Mouse (Mus musculus) heart, embryonic 12.5 days (tissue): Measurements from ENCODE around the gene Tmem266. TPM values are rescaled to one million over a fixed set of nuclear protein-coding genes. Genes with fewer than 3 reads are reported as not detected.
A peak's percentile ranks its signal among the peaks of the same experiment; 100 is the strongest.

Source experiments
- ATAC-seq: fragments of 200-750 bp; cut with Nextera tagmentation; 2 replicates; pipeline ENCODE4 v1.8.0; 2017; ENCODE audit warnings: moderate TSS enrichment, moderate library complexity; ENCODE audit not compliant: insufficient number of reproducible peaks, low FRiP score
- H3K27ac ChIP-seq: fragments of 300-500 bp; sonication (generic); 2 replicates; pipeline ENCODE4 v1.5.1; 2016; ENCODE audit warnings: mild to moderate bottlenecking, moderate library complexity; ENCODE audit not compliant: poor library complexity, severe bottlenecking
- H3K27me3 ChIP-seq: fragments of 300-500 bp; sonication (generic); replicated peaks from 2 replicates; pipeline ENCODE4 v1.6.1; 2016; ENCODE audit warnings: mild to moderate bottlenecking, moderate library complexity
- H3K36me3 ChIP-seq: fragments of 300-500 bp; sonication (generic); 2 replicates; pipeline ENCODE4 v1.6.1; 2016; ENCODE audit warnings: mild to moderate bottlenecking, moderate library complexity
- H3K4me1 ChIP-seq: fragments of 300-500 bp; sonication (generic); replicated peaks from 2 replicates; pipeline ENCODE4 v1.6.1; 2016; ENCODE audit warnings: mild to moderate bottlenecking
- H3K4me2 ChIP-seq: fragments of 300-500 bp; sonication (generic); 2 replicates; pipeline ENCODE4 v1.6.1; 2016; ENCODE audit warnings: mild to moderate bottlenecking, moderate library complexity
- H3K4me3 ChIP-seq: fragments of 300-500 bp; sonication (generic); 2 replicates; pipeline ENCODE4 v1.5.1; 2016; ENCODE audit warnings: mild to moderate bottlenecking
- H3K9ac ChIP-seq: fragments of 300-500 bp; sonication (generic); 2 replicates; pipeline ENCODE4 v1.6.1; 2016; ENCODE audit warnings: mild to moderate bottlenecking, moderate library complexity
- H3K9me3 ChIP-seq: fragments of 300-500 bp; sonication (generic); replicated peaks from 2 replicates; pipeline ENCODE4 v1.6.1; 2016; ENCODE audit warnings: mild to moderate bottlenecking, moderate library complexity
- WGBS: fragments of 180-500 bp; shearing (Covaris S2); methylation state at CpG from one replicate; pipeline ENCODE4 v1.1.7; 2016; 5-methylcytosine and 5-hydroxymethylcytosine counted together
- polyA plus RNA-seq: library from polyadenylated mRNA; unstranded; fragments of >200 nt; fragmentation: Nextera tagmentation; extraction: Ambion mirVana; gene quantifications from 2 replicates; pipeline ENCODE4 v1.2.1, GENCODE M21; 2016

Gene Tmem266
- polyA plus RNA-seq, 1 experiment from 2014 or later = 0.24 TPM

DNA sequence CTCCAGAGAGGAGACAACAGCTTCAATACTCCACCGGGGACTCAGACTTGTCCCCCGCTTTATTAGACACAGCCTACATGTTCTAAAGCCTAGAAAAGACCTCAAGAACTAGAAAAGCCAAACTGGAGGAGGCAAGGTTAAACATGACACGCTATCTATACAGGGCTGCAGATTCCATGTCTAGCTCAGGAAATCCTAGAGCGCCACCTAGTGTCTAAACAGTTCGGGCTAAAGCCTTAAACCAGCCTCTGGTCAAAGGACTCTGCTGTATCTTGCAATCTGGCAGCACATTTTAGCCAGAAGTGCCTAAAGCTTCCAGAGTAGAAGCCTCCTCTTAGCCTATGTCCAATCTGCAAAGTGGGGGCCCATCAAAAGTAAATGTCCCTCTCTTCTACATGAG, 15.2 kb upstream of the Tmem266 start:
- no peak; the same call in 1 of the 2 replicates for ATAC-seq

DNA sequence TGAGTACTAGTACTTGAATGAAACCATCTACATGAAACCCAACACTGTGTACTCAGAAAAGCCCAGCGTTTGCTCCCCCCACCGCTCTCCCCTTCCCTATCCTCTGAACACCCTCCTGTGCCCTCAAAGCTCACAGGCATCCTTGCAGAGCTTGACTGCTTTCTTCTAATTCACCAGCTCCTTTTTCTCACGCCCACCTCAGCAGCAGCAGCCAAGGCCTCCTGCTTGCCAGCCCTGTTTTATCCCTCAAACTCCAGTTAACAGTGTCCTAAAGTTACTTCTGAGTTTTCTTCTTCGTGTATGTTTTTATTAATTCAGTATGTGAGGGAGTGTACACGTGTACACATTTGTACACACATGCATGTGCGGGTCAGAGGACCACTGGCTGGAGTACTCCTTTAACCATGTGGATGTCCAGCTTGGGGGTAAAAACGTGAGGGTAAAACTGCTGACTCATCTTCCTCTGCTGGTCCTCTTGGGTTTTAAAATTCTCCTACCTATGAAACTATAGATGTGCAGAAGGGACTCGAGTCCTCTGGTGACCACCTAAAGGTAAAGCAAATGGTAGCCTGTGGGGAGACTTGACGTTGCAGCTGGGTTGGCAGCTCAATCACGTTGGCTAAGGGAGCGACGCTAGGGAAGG, 13.0 kb upstream of the Tmem266 start:
- Histone ChIP-seq H3K36me3 (no peaks in the 10 kb centered on the region), H3K27me3 (no peaks in the 10 kb centered on the region), H3K4me1 (no peaks in the 10 kb centered on the region), H3K9ac (no peak overlapping the region), H3K9me3 (no peaks in the 10 kb centered on the region), H3K4me2 (no peak overlapping the region), H3K27ac (no peak overlapping the region), H3K4me3 (no peak overlapping the region)
- 58% methylated on average over 12 of the region's 12 CpGs for WGBS
- ATAC-seq = no peak

More for the DNA sequence above, 15.2 kb upstream of the Tmem266 start:
- no peaks in the 10 kb centered on the region for H3K36me3 ChIP-seq
- H3K4me2 ChIP-seq = no peak overlapping the region
- H3K4me3 ChIP-seq = no peak overlapping the region
- H3K4me1 ChIP-seq = no peaks in the 10 kb centered on the region
- H3K27ac ChIP-seq = no peak overlapping the region
- whole genome bisulfite sequencing = 11% methylated on average over 5 of the region's 5 CpGs
- H3K9me3 ChIP-seq = no peaks in the 10 kb centered on the region
- no peaks in the 10 kb centered on the region for H3K27me3 ChIP-seq
- H3K9ac ChIP-seq = no peak overlapping the region

- H3K4me1 ChIP-seq = peaks cover 5% of the 10 kb centered on the region; the same call in 1 of the 2 replicates
- H3K9me3 ChIP-seq = no peaks in the 10 kb centered on the region
- no peak overlapping the region for H3K9ac ChIP-seq
- WGBS = 60% methylated on average over 1 of the region's 1 CpGs
- ATAC-seq = no peak
- no peak overlapping the region for H3K4me2 ChIP-seq
- no peak overlapping the region for H3K27ac ChIP-seq
- peaks cover 30% of the 10 kb centered on the region for H3K27me3 ChIP-seq
- H3K36me3 ChIP-seq = no peaks in the 10 kb centered on the region
- no peak overlapping the region for H3K4me3 ChIP-seq
Measured at GRCm38 (mm10) chr9:55322641-55323040, 4.1 kb upstream of the Tmem266 start.

- 49% methylated on average over 8 of the region's 8 CpGs for WGBS
- H3K4me1 ChIP-seq = peaks cover 5% of the 10 kb centered on the region; the same call in 1 of the 2 replicates
- H3K9ac ChIP-seq = no peak overlapping the region
- no peaks in the 10 kb centered on the region for H3K9me3 ChIP-seq
- ATAC-seq = no peak
- H3K27me3 ChIP-seq = peaks cover 42% of the 10 kb centered on the region
- H3K4me3 ChIP-seq = no peak overlapping the region
- H3K4me2 ChIP-seq = no peak overlapping the region
- H3K27ac ChIP-seq = no peak overlapping the region
- no peaks in the 10 kb centered on the region for H3K36me3 ChIP-seq
Measured at GRCm38 (mm10) chr9:55324085-55324484, 2.6 kb upstream of the Tmem266 start.

- Histone ChIP-seq H3K4me1 (peaks cover 5% of the 10 kb centered on the region; the same call in 1 of the 2 replicates), H3K4me3 (no peak overlapping the region), H3K9ac (no peak overlapping the region), H3K4me2 (no peak overlapping the region), H3K36me3 (no peaks in the 10 kb centered on the region), H3K9me3 (no peaks in the 10 kb centered on the region), H3K27me3 (peaks cover 46% of the 10 kb centered on the region), H3K27ac (no peak overlapping the region)
- WGBS = 51% methylated on average over 10 of the region's 10 CpGs
- no peak for ATAC-seq
Measured at GRCm38 (mm10) chr9:55324516-55324915, 2.2 kb upstream of the Tmem266 start.

DNA sequence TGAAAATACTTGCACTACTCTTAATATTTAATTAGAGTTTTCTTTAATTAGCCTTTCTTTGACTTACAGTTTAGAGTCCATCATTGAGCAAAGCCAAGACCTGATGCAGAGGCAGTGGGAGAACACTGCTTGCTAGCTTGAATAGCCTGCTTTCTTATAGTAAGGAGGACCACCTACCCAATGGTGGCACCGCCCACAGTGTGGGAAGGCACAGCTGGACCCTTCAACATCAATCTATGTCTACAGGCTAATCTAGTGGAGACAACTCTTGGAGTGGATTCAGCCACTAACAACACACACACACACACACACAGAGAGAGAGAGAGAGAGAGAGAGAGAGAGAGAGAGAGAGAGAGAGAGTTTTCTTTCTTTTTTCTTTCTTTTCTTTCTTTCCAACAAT, 1.7 kb upstream of the Tmem266 start:
- H3K27me3 ChIP-seq = peaks cover 48% of the 10 kb centered on the region
- H3K4me3 ChIP-seq = no peak overlapping the region
- peaks cover 5% of the 10 kb centered on the region; the same call in 1 of the 2 replicates for H3K4me1 ChIP-seq
- H3K4me2 ChIP-seq = no peak overlapping the region
- no peak for ATAC-seq
- no peak overlapping the region for H3K9ac ChIP-seq
- no peaks in the 10 kb centered on the region for H3K36me3 ChIP-seq
- no peaks in the 10 kb centered on the region for H3K9me3 ChIP-seq
- WGBS = 46% methylated on average over 1 of the region's 1 CpGs
- no peak overlapping the region for H3K27ac ChIP-seq

- 16% methylated on average over 18 of the region's 18 CpGs for WGBS
- H3K36me3 ChIP-seq = no peaks in the 10 kb centered on the region
- H3K27ac ChIP-seq = no peak overlapping the region
- H3K4me3 ChIP-seq = peak overlapping the region; percentile 85
- peak overlapping the region; percentile 96 for H3K4me2 ChIP-seq
- H3K27me3 ChIP-seq = peaks cover 53% of the 10 kb centered on the region
- no peaks in the 10 kb centered on the region for H3K9me3 ChIP-seq
- H3K4me1 ChIP-seq = peaks cover 5% of the 10 kb centered on the region; the same call in 1 of the 2 replicates
- peak; percentile 62 for ATAC-seq
- H3K9ac ChIP-seq = peak overlapping the region; percentile 86
Measured at GRCm38 (mm10) chr9:55325564-55326514, 874 bp upstream of the Tmem266 start.

- peak overlapping the region; percentile 96 for H3K4me2 ChIP-seq
- H3K36me3 ChIP-seq = no peaks in the 10 kb centered on the region
- H3K4me3 ChIP-seq = peak overlapping the region; percentile 85
- peaks cover 5% of the 10 kb centered on the region for H3K4me1 ChIP-seq
- H3K27ac ChIP-seq = no peak overlapping the region
- H3K9me3 ChIP-seq = no peaks in the 10 kb centered on the region
- ATAC-seq = no peak; the same call in 1 of the 2 replicates
- H3K27me3 ChIP-seq = peaks cover 67% of the 10 kb centered on the region
- peak overlapping the region; percentile 86 for H3K9ac ChIP-seq
- WGBS = 1% methylated on average over 13 of the region's 13 CpGs
Measured at GRCm38 (mm10) chr9:55327234-55327615, 512 bp downstream of the Tmem266 start.

GRCm38 (mm10) chr9:55328151-55328918, 1.6 kb downstream of the Tmem266 start:
- ATAC-seq = no peak
- Histone ChIP-seq H3K36me3 (no peaks in the 10 kb centered on the region), H3K4me2 (no peak overlapping the region), H3K27me3 (peaks cover 67% of the 10 kb centered on the region), H3K4me3 (no peak overlapping the region), H3K9me3 (no peaks in the 10 kb centered on the region), H3K4me1 (peaks cover 12% of the 10 kb centered on the region), H3K27ac (no peak overlapping the region), H3K9ac (no peak overlapping the region)
- WGBS = 24% methylated on average over 14 of the region's 14 CpGs

GRCm38 (mm10) chr9:55329401-55329800, 2.7 kb downstream of the Tmem266 start:
- no peak overlapping the region for H3K27ac ChIP-seq
- peaks cover 12% of the 10 kb centered on the region for H3K4me1 ChIP-seq
- no peak overlapping the region for H3K4me3 ChIP-seq
- peaks cover 59% of the 10 kb centered on the region for H3K27me3 ChIP-seq
- H3K4me2 ChIP-seq = no peak overlapping the region
- H3K36me3 ChIP-seq = no peaks in the 10 kb centered on the region
- no peak overlapping the region for H3K9ac ChIP-seq
- no peak for ATAC-seq
- WGBS = 70% methylated on average over 6 of the region's 6 CpGs
- no peaks in the 10 kb centered on the region for H3K9me3 ChIP-seq
